Mouse (Mus musculus): ENCODE measurements around the gene Rab24. TPM values are rescaled to one million over a fixed set of nuclear protein-coding genes. Genes with fewer than 3 reads are reported as not detected.

Rab24 gene
- polyA plus RNA-seq, 1 experiment from 2014 or later: 86.0 TPM

DNA sequence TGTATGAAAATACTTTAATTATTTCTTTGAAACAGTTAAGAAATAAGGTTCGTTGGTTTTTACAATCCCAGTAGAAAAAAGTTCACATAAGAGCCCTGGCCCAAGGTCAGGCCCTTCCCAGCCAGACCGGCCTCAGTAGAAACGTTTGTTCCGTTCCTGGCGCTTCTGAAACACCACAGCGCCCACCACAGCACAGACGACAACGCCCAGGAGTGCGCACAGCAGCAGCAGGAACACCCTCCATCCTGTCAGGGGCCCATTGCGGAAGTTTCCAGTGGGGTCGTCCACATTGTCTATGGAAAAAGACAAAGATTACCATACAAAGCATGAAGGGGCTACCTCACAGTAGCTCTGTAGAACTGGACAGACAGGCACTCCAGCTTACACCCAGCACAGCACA lies 25.0 kb upstream of the Rab24 start:
- Histone ChIP-seq H3K27ac (ENCODE audit: low read depth) (no peak overlapping the region), H3K9me3 (ENCODE audit: control insufficient read depth, low read length) (no peaks in the 10 kb centered on the region), H3K9ac (ENCODE audit: low read length) (no peak overlapping the region), H3K36me3 (ENCODE audit: control insufficient read depth, insufficient read depth, low read length) (peaks cover 73% of the 10 kb centered on the region), H3K4me2 (ENCODE audit: low read length) (no peak overlapping the region), H3K27me3 (replicated peaks; ENCODE audit: control insufficient read depth, insufficient read depth, low read length) (no peaks in the 10 kb centered on the region), H3K4me1 (replicated peaks; ENCODE audit: control insufficient read depth, insufficient read depth, low read length) (no peaks in the 10 kb centered on the region), H3K4me3 (ENCODE audit: low read depth, low read length) (no peak overlapping the region)
- 87% methylated on average over 11 of the region's 11 CpGs for WGBS
- no peak for ATAC-seq (replicated peaks; ENCODE audit: low FRiP score, low TSS enrichment, low read depth)
- DNase-seq (ENCODE audit: low spot score): no peak

DNA sequence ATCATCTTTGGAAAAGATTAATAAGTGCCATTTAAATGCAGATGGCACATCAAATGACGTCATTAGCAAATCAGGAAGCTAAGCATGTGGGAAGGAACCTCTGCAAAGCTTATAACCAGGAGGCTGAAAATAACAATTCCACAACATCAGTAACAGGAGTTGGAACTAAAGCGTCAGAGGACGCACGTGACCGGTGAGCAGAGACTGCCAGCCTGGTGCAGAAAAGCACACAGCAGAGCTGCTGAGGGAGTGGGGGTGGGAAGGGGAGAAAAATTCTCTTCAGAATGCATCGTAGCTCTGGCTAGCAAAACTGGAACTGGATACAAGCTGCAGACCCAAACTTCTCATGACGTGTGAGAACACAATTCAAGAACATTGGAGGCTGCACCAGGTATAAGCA lies 22.5 kb upstream of the Rab24 start:
- ATAC-seq (replicated peaks; ENCODE audit: low FRiP score, low TSS enrichment, low read depth): no peak
- no peak overlapping the region for H3K4me3 ChIP-seq (ENCODE audit: low read depth, low read length)
- H3K9ac ChIP-seq (ENCODE audit: low read length): no peak overlapping the region
- 92% methylated on average over 7 of the region's 7 CpGs for WGBS
- H3K9me3 ChIP-seq (ENCODE audit: control insufficient read depth, low read length): no peaks in the 10 kb centered on the region
- peaks cover 52% of the 10 kb centered on the region for H3K36me3 ChIP-seq (ENCODE audit: control insufficient read depth, insufficient read depth, low read length)
- no peaks in the 10 kb centered on the region for H3K4me1 ChIP-seq (replicated peaks; ENCODE audit: control insufficient read depth, insufficient read depth, low read length)
- no peak overlapping the region for H3K4me2 ChIP-seq (ENCODE audit: low read length)
- no peaks in the 10 kb centered on the region for H3K27me3 ChIP-seq (replicated peaks; ENCODE audit: control insufficient read depth, insufficient read depth, low read length)
- DNase-seq (ENCODE audit: low spot score): no peak
- H3K27ac ChIP-seq (ENCODE audit: low read depth): no peak overlapping the region

DNA sequence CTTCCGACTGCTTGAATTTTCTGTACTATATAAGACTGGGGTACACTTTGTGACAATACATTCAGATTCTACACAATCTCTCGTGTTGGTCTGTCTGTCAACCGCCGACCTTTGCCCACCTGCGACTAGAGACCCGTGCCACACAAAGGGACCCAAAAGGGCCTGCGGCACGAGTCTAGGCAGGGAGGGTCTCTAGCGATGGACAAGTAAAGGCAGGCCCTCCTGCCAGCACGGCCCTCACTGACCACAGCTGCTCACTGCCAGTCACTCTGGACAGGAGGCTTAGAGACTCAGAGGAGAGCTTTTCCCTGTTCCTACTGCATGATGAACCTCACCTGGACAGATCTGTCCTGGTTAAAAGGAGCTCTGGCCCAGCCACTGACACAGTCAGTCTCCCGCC lies 20.7 kb upstream of the Rab24 start:
- Histone ChIP-seq H3K4me1 (replicated peaks; ENCODE audit: control insufficient read depth, insufficient read depth, low read length) (no peaks in the 10 kb centered on the region), H3K36me3 (ENCODE audit: control insufficient read depth, insufficient read depth, low read length) (peaks cover 35% of the 10 kb centered on the region), H3K9me3 (ENCODE audit: control insufficient read depth, low read length) (no peaks in the 10 kb centered on the region), H3K27me3 (replicated peaks; ENCODE audit: control insufficient read depth, insufficient read depth, low read length) (no peaks in the 10 kb centered on the region), H3K4me2 (ENCODE audit: low read length) (no peak overlapping the region), H3K27ac (ENCODE audit: low read depth) (no peak overlapping the region), H3K9ac (ENCODE audit: low read length) (no peak overlapping the region; the same call in 1 of the 2 replicates), H3K4me3 (ENCODE audit: low read depth, low read length) (no peak overlapping the region)
- ATAC-seq (replicated peaks; ENCODE audit: low FRiP score, low TSS enrichment, low read depth) (no peak), DNase-seq (ENCODE audit: low spot score) (no peak)
- 32% methylated on average over 11 of the region's 11 CpGs for WGBS

DNA sequence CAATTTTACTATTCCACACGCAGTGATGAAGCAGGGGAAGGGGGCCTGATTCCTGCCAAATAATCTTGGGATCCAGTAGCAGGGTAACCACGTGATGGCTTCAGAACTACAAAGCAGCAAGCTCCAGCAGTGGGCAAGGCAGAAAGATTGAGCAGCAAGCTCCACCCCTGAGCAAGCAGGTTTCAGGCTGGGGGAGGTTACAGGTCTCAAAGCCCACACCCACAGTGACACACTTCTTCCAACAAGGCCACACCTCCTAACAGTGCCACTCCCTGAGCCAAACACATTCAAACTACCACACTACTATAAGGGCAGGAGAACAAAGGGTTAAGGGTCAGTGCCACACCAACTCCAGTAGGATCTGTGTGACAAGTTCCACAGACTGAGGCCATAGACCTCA lies 17.5 kb upstream of the Rab24 start:
- Histone ChIP-seq H3K4me2 (ENCODE audit: low read length) (no peak overlapping the region), H3K9me3 (ENCODE audit: control insufficient read depth, low read length) (no peaks in the 10 kb centered on the region), H3K9ac (ENCODE audit: low read length) (no peak overlapping the region), H3K27ac (ENCODE audit: low read depth) (no peak overlapping the region), H3K27me3 (replicated peaks; ENCODE audit: control insufficient read depth, insufficient read depth, low read length) (no peaks in the 10 kb centered on the region), H3K4me1 (replicated peaks; ENCODE audit: control insufficient read depth, insufficient read depth, low read length) (no peaks in the 10 kb centered on the region), H3K36me3 (ENCODE audit: control insufficient read depth, insufficient read depth, low read length) (peaks cover 3% of the 10 kb centered on the region), H3K4me3 (ENCODE audit: low read depth, low read length) (no peak overlapping the region)
- DNase-seq (ENCODE audit: low spot score): no peak
- peak; percentile 39; the same call in 1 of the 2 replicates for ATAC-seq (replicated peaks; ENCODE audit: low FRiP score, low TSS enrichment, low read depth)
- WGBS: 31% methylated on average over 2 of the region's 2 CpGs

DNA sequence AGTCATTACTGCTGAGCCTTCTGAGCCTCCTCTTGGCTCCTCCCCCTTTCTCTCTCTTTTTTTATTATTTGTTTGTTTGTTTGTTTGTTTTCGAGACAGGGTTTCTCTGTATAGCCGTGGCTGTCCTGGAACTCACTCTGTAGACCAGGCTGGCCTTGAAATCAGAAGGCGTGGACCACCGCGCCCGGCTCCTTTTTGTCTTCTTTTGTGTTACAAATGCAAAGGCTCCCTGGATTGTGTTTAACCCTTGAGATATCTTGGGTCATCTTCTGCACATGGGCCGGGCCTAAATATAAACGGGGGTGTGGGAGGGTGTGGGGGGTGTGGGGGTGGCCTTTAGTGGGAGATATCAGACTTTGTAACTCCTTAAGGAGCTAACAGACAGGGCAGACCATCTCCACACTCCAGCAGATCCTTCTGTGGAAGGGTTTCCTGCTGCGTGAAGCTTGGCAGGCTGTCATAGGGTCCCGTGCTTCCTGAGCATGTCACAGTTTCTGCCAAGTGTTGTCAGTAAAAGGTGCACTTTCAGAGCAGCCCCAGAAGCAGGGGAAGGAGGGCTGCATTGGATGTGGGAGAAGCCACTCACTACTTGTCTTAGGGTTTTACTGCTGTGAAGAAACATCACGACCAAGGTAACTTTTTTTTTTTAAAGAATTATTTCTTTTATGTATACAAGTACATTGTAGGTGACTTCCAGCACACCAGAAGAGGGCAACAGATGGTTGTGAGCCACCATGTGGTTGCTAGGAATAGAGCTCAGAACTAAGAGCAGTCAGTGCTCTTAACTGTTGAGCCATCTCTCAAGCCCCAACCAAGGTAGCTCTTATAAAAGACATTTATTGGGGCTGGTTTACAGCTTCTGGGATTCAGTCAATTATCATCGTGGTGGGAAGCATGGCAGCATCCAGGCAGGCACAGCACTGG lies 16.6 kb upstream of the Rab24 start:
- Histone ChIP-seq H3K27ac (ENCODE audit: low read depth) (no peak overlapping the region), H3K4me2 (ENCODE audit: low read length) (no peak overlapping the region), H3K9me3 (ENCODE audit: control insufficient read depth, low read length) (no peaks in the 10 kb centered on the region), H3K27me3 (replicated peaks; ENCODE audit: control insufficient read depth, insufficient read depth, low read length) (no peaks in the 10 kb centered on the region), H3K9ac (ENCODE audit: low read length) (no peak overlapping the region), H3K4me1 (replicated peaks; ENCODE audit: control insufficient read depth, insufficient read depth, low read length) (no peaks in the 10 kb centered on the region), H3K36me3 (ENCODE audit: control insufficient read depth, insufficient read depth, low read length) (no peaks in the 10 kb centered on the region), H3K4me3 (ENCODE audit: low read depth, low read length) (no peak overlapping the region)
- DNase-seq (ENCODE audit: low spot score) (no peak), ATAC-seq (replicated peaks; ENCODE audit: low FRiP score, low TSS enrichment, low read depth) (no peak)
- 62% methylated on average over 12 of the region's 12 CpGs for WGBS

DNA sequence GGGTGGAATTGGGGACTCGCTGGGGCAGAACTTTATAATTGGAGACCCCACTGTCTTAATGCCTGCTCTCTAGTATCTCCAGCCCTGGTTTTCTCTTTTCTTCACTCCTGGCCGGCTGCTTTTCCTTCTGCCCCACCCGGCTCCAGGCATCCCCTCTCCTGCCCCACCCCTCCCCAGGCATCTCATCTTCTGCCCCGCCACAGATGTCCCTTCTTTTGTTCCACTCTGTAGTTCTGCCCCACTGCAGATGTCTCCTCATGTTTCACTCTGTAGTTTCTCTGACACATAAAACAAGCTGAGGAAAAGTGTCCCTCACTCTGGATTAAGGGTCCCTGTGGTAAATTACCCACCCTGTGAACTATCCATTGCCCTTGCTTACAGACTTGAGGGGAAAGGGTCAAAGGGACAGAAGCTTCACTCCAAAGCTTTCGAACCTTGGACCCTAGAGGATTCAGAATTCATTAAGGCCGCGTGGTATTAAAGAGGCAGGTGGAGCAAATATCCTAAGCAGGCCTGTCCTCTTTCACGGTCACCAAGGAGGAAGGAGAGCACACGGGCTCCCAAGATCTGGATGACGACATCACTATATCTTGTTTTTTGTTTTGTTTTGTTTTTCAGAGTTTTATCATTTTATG lies 15.7 kb upstream of the Rab24 start:
- Histone ChIP-seq H3K27me3 (replicated peaks; ENCODE audit: control insufficient read depth, insufficient read depth, low read length) (no peaks in the 10 kb centered on the region), H3K36me3 (ENCODE audit: control insufficient read depth, insufficient read depth, low read length) (no peaks in the 10 kb centered on the region), H3K4me1 (replicated peaks; ENCODE audit: control insufficient read depth, insufficient read depth, low read length) (no peaks in the 10 kb centered on the region), H3K27ac (ENCODE audit: low read depth) (no peak overlapping the region), H3K9me3 (ENCODE audit: control insufficient read depth, low read length) (no peaks in the 10 kb centered on the region), H3K9ac (ENCODE audit: low read length) (no peak overlapping the region), H3K4me2 (ENCODE audit: low read length) (no peak overlapping the region), H3K4me3 (ENCODE audit: low read depth, low read length) (no peak overlapping the region)
- WGBS: 68% methylated on average over 10 of the region's 10 CpGs
- ATAC-seq (replicated peaks; ENCODE audit: low FRiP score, low TSS enrichment, low read depth): no peak
- DNase-seq (ENCODE audit: low spot score): no peak

DNA sequence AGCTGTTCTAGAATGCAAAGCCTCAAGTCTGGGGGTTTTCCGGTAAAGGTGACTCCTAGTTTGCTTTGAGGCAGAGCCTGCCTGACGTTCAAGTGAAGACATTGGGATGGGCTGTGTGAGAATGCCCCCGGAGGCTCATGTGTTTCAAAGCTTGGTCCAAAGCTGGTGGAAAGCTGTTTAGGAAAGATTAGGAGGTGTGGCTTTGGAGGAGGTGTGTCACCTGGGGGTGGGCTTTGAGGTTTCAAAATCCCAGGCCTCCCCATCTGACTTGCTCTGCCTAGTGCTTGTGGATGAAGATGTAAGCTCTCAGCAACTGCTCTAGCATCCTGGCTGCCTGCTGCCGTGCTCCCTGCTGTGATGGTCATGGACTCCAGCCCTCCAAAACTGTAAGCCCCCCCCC lies 14.0 kb upstream of the Rab24 start:
- no peak for ATAC-seq (replicated peaks; ENCODE audit: low FRiP score, low TSS enrichment, low read depth)
- no peaks in the 10 kb centered on the region for H3K27me3 ChIP-seq (replicated peaks; ENCODE audit: control insufficient read depth, insufficient read depth, low read length)
- 91% methylated on average over 4 of the region's 4 CpGs for WGBS

DNA sequence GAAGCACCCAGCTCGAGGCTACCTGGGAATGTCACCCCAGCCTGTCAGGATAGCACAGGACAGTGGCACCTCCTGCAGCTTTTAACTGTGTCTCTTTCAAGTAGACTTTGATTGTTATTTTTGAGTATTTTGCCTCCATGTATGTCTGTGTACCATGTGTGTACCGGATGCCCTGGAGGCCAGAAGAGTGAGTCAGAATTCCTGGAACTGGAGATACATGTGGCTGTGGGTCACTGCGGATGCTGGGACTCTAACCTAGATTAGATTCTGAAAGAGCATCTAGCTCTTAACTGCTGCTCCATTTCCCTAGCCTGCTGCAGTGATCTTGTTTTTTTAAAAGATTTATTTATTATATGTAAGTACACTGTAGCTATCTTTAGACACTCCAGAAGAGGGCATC lies 10.6 kb upstream of the Rab24 start:
- Histone ChIP-seq H3K4me1 (replicated peaks; ENCODE audit: control insufficient read depth, insufficient read depth, low read length) (peaks cover 21% of the 10 kb centered on the region), H3K27ac (ENCODE audit: low read depth) (no peak overlapping the region), H3K9ac (ENCODE audit: low read length) (no peak overlapping the region), H3K4me3 (ENCODE audit: low read depth, low read length) (no peak overlapping the region), H3K4me2 (ENCODE audit: low read length) (no peak overlapping the region), H3K9me3 (ENCODE audit: control insufficient read depth, low read length) (no peaks in the 10 kb centered on the region), H3K36me3 (ENCODE audit: control insufficient read depth, insufficient read depth, low read length) (no peaks in the 10 kb centered on the region), H3K27me3 (replicated peaks; ENCODE audit: control insufficient read depth, insufficient read depth, low read length) (no peaks in the 10 kb centered on the region)
- ATAC-seq (replicated peaks; ENCODE audit: low FRiP score, low TSS enrichment, low read depth) (no peak), DNase-seq (ENCODE audit: low spot score) (no peak)
- WGBS: 80% methylated on average over 3 of the region's 3 CpGs

More for the DNA sequence above, 14.0 kb upstream of the Rab24 start:
- Histone ChIP-seq H3K36me3 (ENCODE audit: control insufficient read depth, insufficient read depth, low read length) (no peaks in the 10 kb centered on the region), H3K9me3 (ENCODE audit: control insufficient read depth, low read length) (no peaks in the 10 kb centered on the region), H3K27ac (ENCODE audit: low read depth) (no peak overlapping the region), H3K4me3 (ENCODE audit: low read depth, low read length) (no peak overlapping the region), H3K4me2 (ENCODE audit: low read length) (no peak overlapping the region), H3K4me1 (replicated peaks; ENCODE audit: control insufficient read depth, insufficient read depth, low read length) (peaks cover 3% of the 10 kb centered on the region), H3K9ac (ENCODE audit: low read length) (no peak overlapping the region)
- DNase-seq (ENCODE audit: low spot score): no peak

All from intestine, embryonic 14.5 days (tissue).